21 mouse cellular contexts compared by ENCODE assay signal in genomic region chr8:113542713-113543112, GRCm38 (mm10).
DNase-seq lines count a peak whose midpoint lies in the region; ATAC-seq and TF ChIP-seq lines count a peak whose summit lies in the region.
"Had no signal": no experiment of that assay in that cellular context is flagged by ENCODE, and none has a peak within 500 bp of the region (broad histone marks: within the 10 kb centered on the region; RNA-seq: fewer than 3 reads in every experiment).

No protein-coding gene starts in this region.

- no peak for DNase-seq in stomach, postnatal 0 days (ENCODE audit: low spot score)
- DNase-seq in adrenal gland, postnatal 14 days, result no peak
- DNase-seq: adrenal gland, adult 2 months; adrenal gland, adult 8-10 months; adrenal gland, postnatal 10 days; adrenal gland, postnatal 25 days; adrenal gland, postnatal 36 days; B cell, adult 2 months; cerebellum, adult 11 months; cerebellum, adult 11-12 months; cerebellum, adult 18-20 months; cerebellum, adult 2 months had no signal

- peak; percentile 69; the same call in 1 of the 2 replicates for ATAC-seq in stomach, embryonic 14.5 days (ENCODE audit: insufficient number of reproducible peaks, insufficient read depth, low FRiP score, low read depth)
- ATAC-seq in stomach, postnatal 0 days (ENCODE audit: low FRiP score, low TSS enrichment), result no peak
- peak; percentile 66 for ATAC-seq in stomach, embryonic 15.5 days (ENCODE audit: insufficient read depth, low FRiP score, low read depth)
- peak; percentile 71; the same call in 1 of the 2 replicates for ATAC-seq in stomach, embryonic 16.5 days (ENCODE audit: insufficient read depth, low FRiP score)
- ATAC-seq in hindbrain, embryonic 16.5 days, result no peak
- ATAC-seq: activated CD4-positive, CD25-positive, alpha-beta regulatory T cell, adult 4 months; CD4-positive, CD25-positive, alpha-beta regulatory T cell, adult 4 months; Patski had no signal

- no peak for TF ChIP-seq CTCF in stomach, postnatal 0 days (IDR thresholded peaks at IDR 0.05; ENCODE audit: low read depth)

- no peaks in the 10 kb centered on the region for H3K36me3 ChIP-seq in stomach, embryonic 14.5 days (ENCODE audit: control insufficient read depth, insufficient read depth, low read length)
- no peaks in the 10 kb centered on the region for H3K36me3 ChIP-seq in stomach, postnatal 0 days (ENCODE audit: control insufficient read depth, insufficient read depth, low read length)
- H3K36me3 ChIP-seq in stomach, embryonic 15.5 days, result no peaks in the 10 kb centered on the region
- H3K36me3 ChIP-seq in stomach, embryonic 16.5 days (ENCODE audit: control insufficient read depth, insufficient read depth, low read length), result no peaks in the 10 kb centered on the region
- no peaks in the 10 kb centered on the region for H3K36me3 ChIP-seq in hindbrain, embryonic 16.5 days (ENCODE audit: control insufficient read depth, insufficient read depth, low read length)
- H3K36me3 ChIP-seq: G1E had no signal

- 65% methylated on average over 2 of the region's 2 CpGs for WGBS in stomach, embryonic 14.5 days
- WGBS in stomach, postnatal 0 days, result 37% methylated on average over 2 of the region's 2 CpGs
- WGBS in stomach, embryonic 15.5 days, result 54% methylated on average over 2 of the region's 2 CpGs
- WGBS in stomach, embryonic 16.5 days, result 44% methylated on average over 2 of the region's 2 CpGs
- WGBS in hindbrain, embryonic 16.5 days, result 89% methylated on average over 2 of the region's 2 CpGs

- H3K4me1 ChIP-seq in stomach, embryonic 14.5 days (ENCODE audit: control insufficient read depth, insufficient read depth, low read length), result no peaks in the 10 kb centered on the region
- H3K4me1 ChIP-seq in stomach, postnatal 0 days (replicated peaks; ENCODE audit: control insufficient read depth, insufficient read depth), result no peaks in the 10 kb centered on the region
- H3K4me1 ChIP-seq in stomach, embryonic 15.5 days, result no peaks in the 10 kb centered on the region
- H3K4me1 ChIP-seq in stomach, embryonic 16.5 days (ENCODE audit: control insufficient read depth, insufficient read depth, low read length), result no peaks in the 10 kb centered on the region
- no peaks in the 10 kb centered on the region for H3K4me1 ChIP-seq in hindbrain, embryonic 16.5 days (ENCODE audit: control insufficient read depth, insufficient read depth, low read depth, low read length)

- TF ChIP-seq EP300 in stomach, postnatal 0 days (optimal IDR thresholded peaks at IDR 0.05), result no peak

- no peak overlapping the region for H3K4me2 ChIP-seq in stomach, embryonic 14.5 days (replicated peaks; ENCODE audit: low read depth, low read length)
- H3K4me2 ChIP-seq in stomach, postnatal 0 days (replicated peaks; ENCODE audit: low read depth), result no peak overlapping the region
- H3K4me2 ChIP-seq in stomach, embryonic 15.5 days, result no peak overlapping the region
- no peak overlapping the region for H3K4me2 ChIP-seq in stomach, embryonic 16.5 days (ENCODE audit: low read depth, low read length)
- H3K4me2 ChIP-seq in hindbrain, embryonic 16.5 days (ENCODE audit: low read length), result no peak overlapping the region

- H3K27ac ChIP-seq in stomach, embryonic 14.5 days (ENCODE audit: low read length), result no peak overlapping the region
- no peak overlapping the region for H3K27ac ChIP-seq in stomach, postnatal 0 days (replicated peaks)
- H3K27ac ChIP-seq in stomach, embryonic 15.5 days, result no peak overlapping the region
- no peak overlapping the region for H3K27ac ChIP-seq in stomach, embryonic 16.5 days (ENCODE audit: low read length)
- H3K27ac ChIP-seq in hindbrain, embryonic 16.5 days (ENCODE audit: low read depth, low read length), result no peak overlapping the region

- no peak overlapping the region for H3K4me3 ChIP-seq in stomach, embryonic 14.5 days (ENCODE audit: low read depth, low read length)
- H3K4me3 ChIP-seq in stomach, postnatal 0 days (ENCODE audit: low read depth, low read length), result no peak overlapping the region
- no peak overlapping the region for H3K4me3 ChIP-seq in stomach, embryonic 15.5 days (replicated peaks)
- no peak overlapping the region for H3K4me3 ChIP-seq in stomach, embryonic 16.5 days (replicated peaks; ENCODE audit: low read length)
- H3K4me3 ChIP-seq in hindbrain, embryonic 16.5 days (ENCODE audit: low read length), result no peak overlapping the region

- no peak overlapping the region for H3K9ac ChIP-seq in stomach, embryonic 14.5 days (replicated peaks; ENCODE audit: low read depth, low read length)
- H3K9ac ChIP-seq in stomach, postnatal 0 days (ENCODE audit: low read length), result no peak overlapping the region
- H3K9ac ChIP-seq in stomach, embryonic 15.5 days, result no peak overlapping the region
- H3K9ac ChIP-seq in stomach, embryonic 16.5 days (ENCODE audit: low read length), result no peak overlapping the region
- H3K9ac ChIP-seq in hindbrain, embryonic 16.5 days (ENCODE audit: low read depth, low read length), result no peak overlapping the region

- H3K9me3 ChIP-seq in stomach, embryonic 14.5 days (ENCODE audit: control insufficient read depth, low read depth, low read length), result no peaks in the 10 kb centered on the region
- H3K9me3 ChIP-seq in stomach, postnatal 0 days (ENCODE audit: control insufficient read depth, low read length), result no peaks in the 10 kb centered on the region
- no peaks in the 10 kb centered on the region for H3K9me3 ChIP-seq in stomach, embryonic 15.5 days
- H3K9me3 ChIP-seq in stomach, embryonic 16.5 days (replicated peaks; ENCODE audit: control insufficient read depth, low read length), result no peaks in the 10 kb centered on the region
- no peaks in the 10 kb centered on the region for H3K9me3 ChIP-seq in hindbrain, embryonic 16.5 days (ENCODE audit: control insufficient read depth, low read length)

- H3K27me3 ChIP-seq in stomach, embryonic 14.5 days (ENCODE audit: control insufficient read depth, insufficient read depth, low read length), result no peaks in the 10 kb centered on the region
- no peaks in the 10 kb centered on the region for H3K27me3 ChIP-seq in stomach, postnatal 0 days (ENCODE audit: control insufficient read depth, insufficient read depth, low read length)
- H3K27me3 ChIP-seq in stomach, embryonic 15.5 days (replicated peaks), result no peaks in the 10 kb centered on the region
- no peaks in the 10 kb centered on the region for H3K27me3 ChIP-seq in stomach, embryonic 16.5 days (ENCODE audit: control insufficient read depth, insufficient read depth, low read length)
- no peaks in the 10 kb centered on the region for H3K27me3 ChIP-seq in hindbrain, embryonic 16.5 days (replicated peaks; ENCODE audit: control insufficient read depth, insufficient read depth, low read length)
- H3K27me3 ChIP-seq: CH12.LX had no signal

Comparison
In these comparisons a context has a peak if more than half of its experiments do, and no peak if none do; other contexts are left out.
1. ATAC-seq: peak in stomach, embryonic 14.5 days (single experiment), stomach, embryonic 15.5 days (single experiment) and stomach, embryonic 16.5 days (single experiment); none in stomach, postnatal 0 days (single experiment) and hindbrain, embryonic 16.5 days (single experiment).